Mouse (Mus musculus): Measurements from ENCODE around the gene Camk2n1.

Camk2n1 gene

GRCm38 (mm10) chr4:138464667-138465353 lies 10.7 kb downstream of the Camk2n1 start:
- DNase-seq (ENCODE audit: low spot score in 2 of 2), result no peak

GRCm38 (mm10) chr4:138465446-138465845 lies 11.3 kb downstream of the Camk2n1 start:
- no peak for DNase-seq (ENCODE audit: low spot score in 2 of 2)

GRCm38 (mm10) chr4:138466690-138467089 lies 12.6 kb downstream of the Camk2n1 start:
- no peak for DNase-seq (ENCODE audit: low spot score in 2 of 2)

GRCm38 (mm10) chr4:138467451-138467850 lies 13.3 kb downstream of the Camk2n1 start:
- DNase-seq (ENCODE audit: low spot score in 2 of 2), result no peak

- DNase-seq (ENCODE audit: low spot score in 2 of 2), result no peak
These were observed 15.0 kb downstream of the Camk2n1 start for GRCm38 (mm10) chr4:138469080-138469479.

GRCm38 (mm10) chr4:138471241-138471640 lies 17.1 kb downstream of the Camk2n1 start:
- no peak for DNase-seq (ENCODE audit: low spot score in 2 of 2)

GRCm38 (mm10) chr4:138479595-138479994 lies 25.5 kb downstream of the Camk2n1 start:
- DNase-seq (ENCODE audit: low spot score in 2 of 2), result no peak

GRCm38 (mm10) chr4:138480962-138481361 lies 26.8 kb downstream of the Camk2n1 start:
- no peak for DNase-seq (ENCODE audit: low spot score in 2 of 2)

GRCm38 (mm10) chr4:138482721-138483120 lies 28.6 kb downstream of the Camk2n1 start:
- no peak for DNase-seq (ENCODE audit: low spot score in 2 of 2)

- DNase-seq (ENCODE audit: low spot score in 2 of 2), result no peak
These were observed 34.1 kb downstream of the Camk2n1 start for GRCm38 (mm10) chr4:138488241-138488640.

GRCm38 (mm10) chr4:138491088-138491487 lies 37.0 kb downstream of the Camk2n1 start:
- DNase-seq (ENCODE audit: low spot score in 2 of 2), result no peak

- DNase-seq (ENCODE audit: low spot score in 2 of 2), result no peak
These were observed 39.3 kb downstream of the Camk2n1 start for GRCm38 (mm10) chr4:138493161-138494001.

- DNase-seq (ENCODE audit: low spot score in 2 of 2), result no peak
These were observed 40.8 kb downstream of the Camk2n1 start for GRCm38 (mm10) chr4:138494905-138495304.

GRCm38 (mm10) chr4:138495775-138496174 lies 41.7 kb downstream of the Camk2n1 start:
- DNase-seq (ENCODE audit: low spot score in 2 of 2), result no peak

GRCm38 (mm10) chr4:138496746-138497520 lies 42.8 kb downstream of the Camk2n1 start:
- DNase-seq (ENCODE audit: low spot score in 2 of 2), result no peak

GRCm38 (mm10) chr4:138499856-138500645 lies 45.9 kb downstream of the Camk2n1 start:
- no peak for DNase-seq (ENCODE audit: low spot score in 2 of 2)

GRCm38 (mm10) chr4:138501048-138501447 lies 46.9 kb downstream of the Camk2n1 start:
- no peak for DNase-seq (ENCODE audit: low spot score in 2 of 2)

- DNase-seq (ENCODE audit: low spot score in 2 of 2), result no peak
These were observed 50.6 kb downstream of the Camk2n1 start for GRCm38 (mm10) chr4:138504632-138505101.

- no peak for DNase-seq (ENCODE audit: low spot score in 2 of 2)
These were observed 51.2 kb downstream of the Camk2n1 start for GRCm38 (mm10) chr4:138505171-138505870.

- DNase-seq (ENCODE audit: low spot score in 2 of 2), result no peak
These were observed 53.8 kb downstream of the Camk2n1 start for GRCm38 (mm10) chr4:138507903-138508302.
